Mouse (Mus musculus) kidney, adult 2 months (tissue): ENCODE data around the gene Utrn.

Experiments used
- CTCF ChIP-seq: fragments of 200-500 bp; conservative IDR thresholded peaks from 2 replicates; pipeline ENCODE4 v1.5.1; 2011; ENCODE audit warnings: low read depth, mild to moderate bottlenecking, control low read depth, low read length, moderate library complexity, mixed read lengths; ENCODE audit not compliant: insufficient read depth, insufficient read length
- POLR2A ChIP-seq: fragments of 200-500 bp; IDR thresholded peaks from one replicate; pipeline ENCODE4 v1.6.1; 2011; ENCODE audit warnings: low read depth, low read length, control low read depth

- TF ChIP-seq POLR2A (no peak), CTCF (no peak)
Observed at GRCm38 (mm10) chr10:12469391-12470057, 399.6 kb downstream of the Utrn start.
